Mouse (Mus musculus): ENCODE measurements around the gene Cabp1.

Cabp1 gene

GRCm38 (mm10) chr5:115210380-115210779, 16.2 kb upstream of the Cabp1 start:
- DNase-seq (ENCODE audit: extremely low read depth, insufficient read length, low spot score): no peak

DNA sequence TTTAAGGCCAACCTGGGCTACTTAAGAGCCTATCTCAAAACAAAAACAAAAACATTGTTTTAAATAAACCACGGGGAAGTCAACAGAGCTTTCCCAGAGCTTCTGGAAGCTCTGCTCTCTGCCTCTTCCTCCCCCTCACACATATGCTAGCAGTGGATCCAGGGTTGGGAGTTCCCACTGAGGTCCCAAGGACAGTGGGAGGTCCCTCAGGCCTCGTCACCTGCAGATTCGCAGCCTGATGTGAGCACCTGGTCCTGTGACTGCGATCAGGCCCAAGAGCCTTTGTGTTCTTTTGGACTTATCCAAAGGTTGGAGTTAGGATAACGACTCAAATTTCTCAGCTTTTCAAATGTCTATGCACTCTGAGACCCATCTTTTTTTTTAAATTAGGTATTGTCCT, 14.4 kb upstream of the Cabp1 start:
- DNase-seq (ENCODE audit: extremely low read depth, insufficient read length, low spot score): no peak

DNA sequence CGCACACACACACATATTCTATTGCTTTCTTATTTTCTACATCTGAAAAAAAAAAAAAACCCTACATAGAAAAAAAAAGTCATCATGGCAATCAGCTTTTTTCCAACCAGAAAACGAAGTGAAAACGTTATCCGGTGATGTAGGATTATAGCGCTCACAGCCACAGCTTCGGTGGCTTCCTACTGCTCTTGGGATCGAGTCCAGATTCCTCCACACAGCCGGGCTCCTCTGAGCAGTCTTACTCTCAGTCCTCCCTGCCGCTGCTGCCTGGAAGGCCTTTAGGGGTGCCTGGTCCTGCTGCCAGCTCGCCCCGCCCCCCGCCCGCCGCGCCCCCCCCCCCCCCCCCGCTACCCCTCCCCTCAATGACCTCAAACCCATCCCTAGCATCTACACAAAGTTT, 13.7 kb upstream of the Cabp1 start:
- no peak for DNase-seq (ENCODE audit: extremely low read depth, insufficient read length, low spot score)

- DNase-seq (ENCODE audit: extremely low read depth, insufficient read length, low spot score): no peak
Observed at GRCm38 (mm10) chr5:115207244-115207643, 13.1 kb upstream of the Cabp1 start.

DNA sequence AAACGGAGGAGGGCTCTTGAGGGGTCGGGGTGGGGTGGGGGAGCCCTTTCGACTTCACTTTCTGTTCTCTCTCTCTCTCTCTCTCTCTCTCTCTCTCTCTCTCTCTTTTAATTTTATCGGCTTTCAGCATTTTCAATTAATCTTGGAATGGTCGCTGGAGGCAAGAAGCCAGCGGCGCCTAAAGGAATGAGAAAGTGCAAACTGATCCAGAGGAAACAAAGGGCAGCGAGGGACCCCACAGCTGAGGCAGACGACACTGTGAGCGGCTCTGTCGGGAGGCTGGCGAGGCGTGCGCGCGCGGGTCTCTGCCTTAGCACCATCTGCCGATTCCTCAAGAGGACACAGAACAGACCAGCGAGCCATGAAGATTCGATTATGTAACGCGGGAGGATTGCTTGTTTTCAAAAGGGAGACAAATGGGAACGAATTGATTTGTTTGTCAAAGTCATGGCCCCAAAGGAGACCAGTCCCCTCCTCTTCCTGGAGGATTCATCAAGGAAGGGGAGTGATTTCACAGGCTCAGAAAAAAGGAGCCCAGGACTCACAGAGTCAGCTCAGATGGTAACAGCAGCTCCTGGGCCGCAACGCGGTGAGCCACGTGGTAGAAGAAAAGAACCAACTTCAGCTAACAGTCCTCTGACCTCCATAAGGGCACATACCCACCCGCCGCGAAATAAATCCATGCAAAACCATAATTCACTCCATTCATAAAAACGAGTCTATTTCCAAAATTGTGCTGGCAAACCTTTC, 10.6 kb upstream of the Cabp1 start:
- no peak for DNase-seq (ENCODE audit: extremely low read depth, insufficient read length, low spot score)

- DNase-seq (ENCODE audit: extremely low read depth, insufficient read length, low spot score): no peak
Observed at GRCm38 (mm10) chr5:115203735-115204561, 9.8 kb upstream of the Cabp1 start.

GRCm38 (mm10) chr5:115194626-115195221, 543 bp upstream of the Cabp1 start:
- DNase-seq (ENCODE audit: extremely low read depth, insufficient read length, low spot score): no peak

DNA sequence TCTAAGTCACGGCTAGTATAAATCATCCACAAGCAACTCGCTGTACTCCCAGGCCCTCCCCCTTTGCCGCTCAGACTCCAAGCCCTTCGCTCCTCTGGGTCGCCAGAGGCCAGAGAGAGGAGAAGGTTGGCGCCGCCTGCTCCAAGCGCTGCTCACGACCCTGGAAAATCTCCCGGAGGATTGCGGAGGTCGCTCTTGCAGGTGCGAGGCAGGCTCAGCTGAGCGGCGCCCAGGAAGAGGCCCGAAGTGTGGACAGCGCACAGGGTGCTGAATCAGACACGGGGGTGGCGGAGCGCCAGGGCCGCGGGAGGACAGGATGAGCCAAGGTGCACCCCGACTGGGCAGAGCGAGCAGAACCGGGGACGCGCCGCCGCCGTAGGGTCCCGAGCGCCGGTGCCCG, 955 bp downstream of the Cabp1 start:
- no peak for DNase-seq (ENCODE audit: extremely low read depth, insufficient read length, low spot score)

- no peak for DNase-seq (ENCODE audit: extremely low read depth, insufficient read length, low spot score)
Observed at GRCm38 (mm10) chr5:115192828-115193195, 1.4 kb downstream of the Cabp1 start.

GRCm38 (mm10) chr5:115191880-115192827, 2.0 kb downstream of the Cabp1 start:
- no peak for DNase-seq (ENCODE audit: extremely low read depth, insufficient read length, low spot score)

DNA sequence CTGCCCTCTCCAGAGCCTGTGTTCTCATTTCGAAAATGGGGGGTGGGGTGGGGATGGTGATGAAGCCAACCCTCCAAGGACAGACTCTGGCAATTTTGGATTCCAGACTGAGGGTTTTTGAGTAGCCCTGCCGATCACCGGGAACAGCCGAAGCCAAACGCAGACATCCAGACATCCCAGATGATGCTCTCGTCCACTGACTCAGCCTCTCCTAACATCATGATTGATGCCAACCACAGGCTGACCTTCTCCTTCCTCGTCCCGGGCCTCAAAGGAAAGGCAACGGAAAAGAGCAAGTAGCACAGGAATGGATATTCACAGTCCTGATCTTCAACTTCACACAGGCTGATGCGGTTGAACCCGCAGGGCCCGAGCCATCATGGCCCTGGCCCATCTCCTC, 4.1 kb downstream of the Cabp1 start:
- no peak for DNase-seq (ENCODE audit: extremely low read depth, insufficient read length, low spot score)

- no peak for DNase-seq (ENCODE audit: extremely low read depth, insufficient read length, low spot score)
Observed at GRCm38 (mm10) chr5:115188824-115189223, 5.4 kb downstream of the Cabp1 start.

DNA sequence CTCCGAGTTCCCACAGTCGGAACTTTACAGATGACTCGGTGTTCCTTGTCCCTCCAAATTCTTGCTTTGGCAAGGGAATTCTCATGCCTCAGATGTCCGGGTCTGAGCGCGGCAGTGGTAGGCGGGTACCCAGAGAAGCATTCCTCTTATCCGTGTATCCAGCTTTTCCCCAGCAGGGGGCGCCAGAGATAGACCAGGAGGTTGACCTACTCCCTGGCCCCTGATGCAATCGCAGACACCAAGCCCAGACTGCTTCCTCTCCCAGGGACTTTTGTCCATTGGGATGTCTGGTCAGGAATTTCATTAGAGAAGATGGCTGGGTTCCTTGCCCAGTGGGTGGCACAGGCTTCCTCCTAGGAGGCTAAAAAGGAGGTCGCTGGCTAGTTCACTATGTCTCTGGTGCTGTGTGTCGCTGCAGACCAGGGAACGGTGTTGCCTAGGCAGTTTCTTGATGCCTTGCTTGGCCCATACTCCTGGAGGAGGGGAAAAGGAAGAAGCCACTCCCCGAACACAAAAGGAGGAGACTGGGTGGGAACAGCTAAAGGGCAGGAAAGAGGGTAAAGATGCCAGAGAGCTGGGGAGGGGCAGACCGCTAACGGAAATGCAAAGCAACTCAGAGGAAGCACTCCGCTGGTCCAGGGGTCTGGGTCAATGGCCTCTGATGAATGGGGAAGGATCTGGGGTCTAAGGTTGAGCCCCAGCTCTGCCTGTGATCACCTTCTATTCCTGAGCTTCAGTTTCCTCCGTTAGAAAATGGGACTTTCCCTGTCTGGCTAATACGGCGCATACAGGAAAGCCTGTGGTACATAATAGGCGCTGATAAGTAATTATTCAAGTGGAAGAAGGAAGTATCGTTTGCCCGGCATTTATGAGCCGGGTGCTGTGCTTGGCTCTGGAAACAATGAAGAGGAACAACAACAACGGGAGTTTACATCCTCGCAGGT, 6.7 kb downstream of the Cabp1 start:
- DNase-seq (ENCODE audit: extremely low read depth, insufficient read length, low spot score): peak; percentile 54

DNA sequence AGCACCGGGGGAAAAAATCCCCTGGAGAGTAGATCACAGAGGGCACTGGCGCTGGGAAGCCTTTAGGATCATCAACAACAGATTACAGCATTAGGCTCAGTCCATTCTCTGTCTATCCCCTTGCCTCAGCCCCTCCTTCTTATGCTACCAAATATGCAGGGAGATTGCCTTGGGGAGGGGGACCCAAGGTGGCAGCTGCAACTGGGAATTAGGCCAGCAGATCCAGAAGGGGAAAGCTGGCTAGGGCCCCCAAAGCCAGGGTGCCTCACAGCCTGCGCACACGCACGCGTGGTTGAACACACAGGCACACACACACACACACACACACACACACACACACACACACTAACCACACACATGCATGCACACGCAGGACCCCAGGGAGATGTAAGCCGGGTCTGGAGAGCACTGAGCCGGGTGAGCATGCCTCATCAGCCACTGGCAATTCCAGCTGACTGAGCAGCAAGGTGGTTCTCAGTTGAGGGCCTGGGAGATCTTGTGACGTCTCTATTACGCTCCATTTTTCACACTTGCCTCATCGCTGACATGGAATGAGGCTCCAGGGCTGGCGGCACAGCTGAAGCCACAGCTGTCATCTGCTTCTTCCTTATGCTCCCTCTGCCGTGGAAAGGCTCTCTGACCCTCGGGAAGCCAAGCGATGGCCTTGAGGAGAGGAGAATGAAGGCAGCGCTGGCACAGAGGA, 7.7 kb downstream of the Cabp1 start:
- DNase-seq (ENCODE audit: extremely low read depth, insufficient read length, low spot score): no peak

DNA sequence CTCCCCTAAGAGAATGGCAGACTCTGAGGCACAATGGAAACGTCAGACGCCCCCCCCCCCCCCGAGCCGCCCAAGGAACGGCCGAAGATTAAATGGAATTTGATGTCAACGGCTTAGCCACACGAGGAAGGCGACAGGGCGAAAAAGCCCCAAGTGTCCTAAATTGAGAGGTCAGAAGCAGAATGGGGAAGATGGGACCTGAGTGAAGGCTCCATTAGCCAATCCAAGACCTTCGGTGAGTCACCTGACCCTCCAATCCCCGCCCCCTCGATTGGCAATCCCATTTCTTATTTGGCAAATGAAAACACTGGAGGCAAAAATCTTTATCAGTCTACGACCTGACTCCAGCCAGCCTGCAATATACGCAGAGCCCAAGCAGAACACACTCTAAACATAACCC, 9.5 kb downstream of the Cabp1 start:
- DNase-seq (ENCODE audit: extremely low read depth, insufficient read length, low spot score): no peak

GRCm38 (mm10) chr5:115183482-115183881, 10.7 kb downstream of the Cabp1 start:
- DNase-seq (ENCODE audit: extremely low read depth, insufficient read length, low spot score): no peak

- DNase-seq (ENCODE audit: extremely low read depth, insufficient read length, low spot score): no peak
Observed at GRCm38 (mm10) chr5:115182925-115183324, 11.3 kb downstream of the Cabp1 start.

DNA sequence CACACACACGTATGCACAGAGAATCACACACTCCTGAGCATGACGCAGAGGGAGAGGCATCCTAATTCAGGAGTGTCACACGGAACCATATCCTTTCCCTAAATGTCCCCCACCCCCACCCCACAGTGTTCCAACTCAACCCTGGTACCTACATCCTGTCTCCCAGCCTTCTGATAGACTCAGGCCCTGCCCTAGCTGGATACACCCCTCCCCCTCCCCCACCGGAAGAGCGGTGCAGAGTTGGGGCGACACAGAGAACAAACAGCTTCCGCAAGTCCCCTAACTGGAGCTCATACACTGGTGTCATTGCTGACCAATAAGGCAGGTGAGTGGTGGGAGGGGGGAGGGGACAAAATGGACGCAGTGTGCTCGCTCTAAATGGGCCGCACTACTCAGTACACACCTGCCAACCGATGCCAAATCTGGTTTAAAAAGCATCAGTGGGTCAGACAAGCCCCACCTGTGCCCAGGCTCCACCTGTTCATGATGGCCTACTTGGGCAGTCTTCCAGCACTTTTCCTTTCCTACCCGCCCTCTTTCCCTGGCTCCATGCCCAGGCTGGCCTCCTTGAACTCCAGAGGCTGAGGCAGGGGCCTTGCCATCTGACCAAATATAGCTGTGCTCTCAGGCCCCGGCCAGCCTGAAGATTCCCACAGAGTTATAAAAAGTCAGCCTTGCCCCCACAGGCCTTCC, 12.8 kb downstream of the Cabp1 start:
- DNase-seq (ENCODE audit: extremely low read depth, insufficient read length, low spot score): no peak

Measured in 3134 (cell line).